Comparison of ENCODE assay signal across 9 mouse cellular contexts in genomic region chr9:61655433-61655981, GRCm38 (mm10).
A peak's percentile ranks its signal among the peaks of the same experiment; 100 is the strongest.
DNase-seq lines count a peak whose midpoint lies in the region; ATAC-seq lines count a peak whose summit lies in the region.
"Had no signal": no experiment of that assay in that cellular context is flagged by ENCODE, and none has a peak within 500 bp of the region (broad histone marks: within the 10 kb centered on the region; RNA-seq: fewer than 3 reads in every experiment).

No protein-coding gene starts in this region.

- no peaks in the 10 kb centered on the region for H3K9me3 ChIP-seq in heart, embryonic 13.5 days
- no peaks in the 10 kb centered on the region for H3K9me3 ChIP-seq in hindbrain, embryonic 12.5 days (replicated peaks)
- H3K9me3 ChIP-seq: G1E had no signal

- 0 out of 2 replicates have a peak overlapping the region, but pooled peaks have one; percentile 9 for H3K4me2 ChIP-seq in heart, embryonic 13.5 days
- H3K4me2 ChIP-seq in hindbrain, embryonic 12.5 days (replicated peaks) = no peak overlapping the region

- H3K4me1 ChIP-seq in heart, embryonic 13.5 days = peaks cover 14% of the 10 kb centered on the region
- H3K4me1 ChIP-seq in hindbrain, embryonic 12.5 days = peaks cover 3% of the 10 kb centered on the region; the same call in 1 of the 2 replicates

- peaks cover 23% of the 10 kb centered on the region; the same call in 1 of the 2 replicates for H3K27me3 ChIP-seq in heart, embryonic 13.5 days (replicated peaks)
- H3K27me3 ChIP-seq in hindbrain, embryonic 12.5 days = no peaks in the 10 kb centered on the region; the same call in 1 of the 2 replicates

- no peak overlapping the region for H3K4me3 ChIP-seq in heart, embryonic 13.5 days
- no peak overlapping the region for H3K4me3 ChIP-seq in hindbrain, embryonic 12.5 days

- ATAC-seq in heart, embryonic 13.5 days (ENCODE audit: extremely low read depth, insufficient number of reproducible peaks, low FRiP score, low TSS enrichment) = no peak
- no peak for ATAC-seq in hindbrain, embryonic 12.5 days (ENCODE audit: low FRiP score)

- H3K27ac ChIP-seq in heart, embryonic 13.5 days (replicated peaks) = peak overlapping the region; percentile 32; the same call in 1 of the 2 replicates
- no peak overlapping the region for H3K27ac ChIP-seq in hindbrain, embryonic 12.5 days

- WGBS in heart, embryonic 13.5 days = 38% methylated on average over 9 of the region's 9 CpGs
- WGBS in hindbrain, embryonic 12.5 days = 69% methylated on average over 9 of the region's 9 CpGs

- no peak overlapping the region for H3K9ac ChIP-seq in heart, embryonic 13.5 days
- no peak overlapping the region for H3K9ac ChIP-seq in hindbrain, embryonic 12.5 days

- peak; percentile 17 for DNase-seq in kidney, adult 11 months
- DNase-seq in kidney, postnatal 10 days = no peak
- DNase-seq in brain, adult 2 months (ENCODE audit: low read depth, low spot score) = peak; percentile 27
- peak; percentile 83 for DNase-seq in lung, postnatal 25 days (ENCODE audit: low spot score)
- DNase-seq in frontal cortex, postnatal 25 days (ENCODE audit: low spot score in 2 of 2) = no peak
- DNase-seq in left cerebral cortex, adult 8-10 months (ENCODE audit: low spot score in 2 of 2) = no peak

- H3K36me3 ChIP-seq in heart, embryonic 13.5 days = no peaks in the 10 kb centered on the region
- H3K36me3 ChIP-seq in hindbrain, embryonic 12.5 days = no peaks in the 10 kb centered on the region
- H3K36me3 ChIP-seq: G1E had no signal

Comparison
In these comparisons a context has a peak if more than half of its experiments do, and no peak if none do; other contexts are left out.
1. DNase-seq: peak in kidney, adult 11 months (single experiment), brain, adult 2 months (single experiment) and lung, postnatal 25 days (single experiment); none in kidney, postnatal 10 days (single experiment), frontal cortex, postnatal 25 days (0 of 2) and left cerebral cortex, adult 8-10 months (0 of 2).